Mouse (Mus musculus): ENCODE results near the gene P2rx7. TPM values are rescaled to one million over a fixed set of nuclear protein-coding genes. Genes with fewer than 3 reads are reported as not detected.

P2rx7 gene
- polyA plus RNA-seq, 1 experiment from 2014 or later, result 1.8 TPM

DNA sequence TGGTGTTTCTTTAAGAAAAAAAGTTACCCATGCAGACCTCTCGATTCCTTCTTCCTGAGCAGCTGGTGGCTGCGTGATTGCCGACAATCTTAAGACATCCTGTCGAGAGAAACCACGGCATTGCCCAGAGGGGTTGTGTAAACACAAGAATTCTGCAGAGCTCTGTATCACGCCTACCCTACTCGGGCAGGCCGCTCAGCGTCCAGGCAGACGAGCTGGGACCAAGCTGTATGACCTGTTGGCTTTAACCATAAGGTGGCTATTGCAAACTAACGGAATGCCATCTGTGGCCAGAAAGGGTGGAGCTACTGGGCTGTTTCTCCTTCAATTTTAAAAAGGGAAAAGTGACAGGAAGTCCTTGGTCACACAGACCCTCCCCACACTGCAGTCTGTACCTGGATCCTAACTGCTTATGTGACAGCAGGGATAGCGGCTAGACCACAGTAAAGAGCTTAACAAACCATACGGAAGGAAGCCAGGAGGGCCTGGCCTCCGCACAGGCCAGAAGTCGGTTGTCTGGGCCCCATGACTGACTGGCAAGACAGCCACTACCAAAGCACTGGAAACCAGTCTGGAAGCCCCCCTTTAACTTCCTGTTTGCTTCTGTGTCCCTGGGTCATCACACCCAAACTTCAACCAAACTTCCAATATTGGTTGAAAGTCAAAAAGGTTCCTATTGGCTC, 88.4 kb downstream of the P2rx7 start:
- H3K4me2 ChIP-seq (ENCODE audit: low read length), result 0 out of 2 replicates have a peak overlapping the region, but pooled peaks have one; percentile 28
- peak overlapping the region; percentile 69 for H3K27ac ChIP-seq (ENCODE audit: low read depth)
- no peak overlapping the region for H3K4me3 ChIP-seq (ENCODE audit: low read depth, low read length)
- DNase-seq (ENCODE audit: low spot score) (peak; percentile 63), ATAC-seq (replicated peaks; ENCODE audit: low FRiP score, low TSS enrichment, low read depth) (0 out of 2 replicates have a peak, but pooled peaks have one; percentile 59)
- no peak overlapping the region for H3K9ac ChIP-seq (ENCODE audit: low read length)
- WGBS, result 16% methylated on average over 15 of the region's 15 CpGs
- no peaks in the 10 kb centered on the region for H3K27me3 ChIP-seq (replicated peaks; ENCODE audit: control insufficient read depth, insufficient read depth, low read length)
- peaks cover 5% of the 10 kb centered on the region; the same call in 1 of the 2 replicates for H3K36me3 ChIP-seq (ENCODE audit: control insufficient read depth, insufficient read depth, low read length)
- H3K9me3 ChIP-seq (ENCODE audit: control insufficient read depth, low read length), result no peaks in the 10 kb centered on the region
- H3K4me1 ChIP-seq (replicated peaks; ENCODE audit: control insufficient read depth, insufficient read depth, low read length), result peaks cover 10% of the 10 kb centered on the region

DNA sequence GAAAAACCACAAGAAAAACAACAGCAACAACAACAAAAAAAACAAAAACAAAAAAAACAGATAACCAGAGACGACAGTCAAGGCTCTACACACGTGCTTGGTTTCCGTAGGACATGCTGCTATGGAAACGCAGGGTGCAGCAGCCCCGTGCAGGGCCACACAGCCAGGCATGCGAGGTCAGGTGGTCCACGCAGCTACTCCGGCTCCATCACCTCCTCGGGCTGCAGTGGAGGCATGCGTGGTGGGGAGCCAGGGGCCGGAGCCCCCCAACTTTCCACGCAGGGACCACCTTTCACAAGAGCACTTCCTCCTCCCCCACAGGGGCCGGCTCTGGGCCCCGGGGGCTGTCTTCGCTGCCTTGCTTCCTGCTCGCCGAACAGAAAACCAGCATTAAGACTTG, 90.2 kb downstream of the P2rx7 start:
- DNase-seq (ENCODE audit: low spot score), result no peak
- Histone ChIP-seq H3K36me3 (ENCODE audit: control insufficient read depth, insufficient read depth, low read length) (peaks cover 5% of the 10 kb centered on the region; the same call in 1 of the 2 replicates), H3K4me1 (replicated peaks; ENCODE audit: control insufficient read depth, insufficient read depth, low read length) (peaks cover 10% of the 10 kb centered on the region), H3K9me3 (ENCODE audit: control insufficient read depth, low read length) (no peaks in the 10 kb centered on the region), H3K27me3 (replicated peaks; ENCODE audit: control insufficient read depth, insufficient read depth, low read length) (no peaks in the 10 kb centered on the region), H3K4me2 (ENCODE audit: low read length) (no peak overlapping the region), H3K4me3 (ENCODE audit: low read depth, low read length) (no peak overlapping the region), H3K27ac (ENCODE audit: low read depth) (no peak overlapping the region), H3K9ac (ENCODE audit: low read length) (no peak overlapping the region)
- ATAC-seq (replicated peaks; ENCODE audit: low FRiP score, low TSS enrichment, low read depth), result no peak
- WGBS, result 66% methylated on average over 17 of the region's 17 CpGs

GRCm38 (mm10) chr5:122735853-122736252, 92.1 kb downstream of the P2rx7 start:
- Histone ChIP-seq H3K36me3 (ENCODE audit: control insufficient read depth, insufficient read depth, low read length) (peaks cover 9% of the 10 kb centered on the region; the same call in 1 of the 2 replicates), H3K27ac (ENCODE audit: low read depth) (no peak overlapping the region), H3K4me1 (replicated peaks; ENCODE audit: control insufficient read depth, insufficient read depth, low read length) (peaks cover 10% of the 10 kb centered on the region), H3K9me3 (ENCODE audit: control insufficient read depth, low read length) (no peaks in the 10 kb centered on the region), H3K4me2 (ENCODE audit: low read length) (no peak overlapping the region), H3K9ac (ENCODE audit: low read length) (no peak overlapping the region), H3K27me3 (replicated peaks; ENCODE audit: control insufficient read depth, insufficient read depth, low read length) (no peaks in the 10 kb centered on the region), H3K4me3 (ENCODE audit: low read depth, low read length) (no peak overlapping the region)
- 90% methylated on average over 7 of the region's 7 CpGs for WGBS
- DNase-seq (ENCODE audit: low spot score) (no peak), ATAC-seq (replicated peaks; ENCODE audit: low FRiP score, low TSS enrichment, low read depth) (no peak)

GRCm38 (mm10) chr5:122736761-122737160, 93.0 kb downstream of the P2rx7 start:
- Histone ChIP-seq H3K9me3 (ENCODE audit: control insufficient read depth, low read length) (no peaks in the 10 kb centered on the region), H3K4me2 (ENCODE audit: low read length) (no peak overlapping the region), H3K4me1 (replicated peaks; ENCODE audit: control insufficient read depth, insufficient read depth, low read length) (peaks cover 7% of the 10 kb centered on the region), H3K9ac (ENCODE audit: low read length) (no peak overlapping the region), H3K27me3 (replicated peaks; ENCODE audit: control insufficient read depth, insufficient read depth, low read length) (no peaks in the 10 kb centered on the region), H3K4me3 (ENCODE audit: low read depth, low read length) (no peak overlapping the region), H3K36me3 (ENCODE audit: control insufficient read depth, insufficient read depth, low read length) (peaks cover 16% of the 10 kb centered on the region), H3K27ac (ENCODE audit: low read depth) (no peak overlapping the region)
- DNase-seq (ENCODE audit: low spot score) (no peak), ATAC-seq (replicated peaks; ENCODE audit: low FRiP score, low TSS enrichment, low read depth) (no peak)
- 78% methylated on average over 15 of the region's 15 CpGs for WGBS

Small RNAs within 50 kb of the gene (microRNA-seq; reads per million reads assigned to microRNA genes)
- gene Mir8115, result not detected

Other genes starting within 250 kb of the P2rx7 start
- gene Anapc7, start 222.2 kb upstream of the P2rx7 start, polyA plus RNA-seq (2014; fragmentation: Nextera tagmentation; extraction: Ambion mirVana), result 24.1 and 28.1 TPM in 2 replicates
- gene Atp2a2, start 141.7 kb upstream of the P2rx7 start, polyA plus RNA-seq (2014; fragmentation: Nextera tagmentation; extraction: Ambion mirVana), result 39.6 and 43.4 TPM in 2 replicates
- 28.4 and 39.1 TPM in 2 replicates for gene Ift81, start 29.4 kb upstream of the P2rx7 start, polyA plus RNA-seq (2014; fragmentation: Nextera tagmentation; extraction: Ambion mirVana)
- 20.9 and 21.0 TPM in 2 replicates for gene P2rx4, start 63.6 kb downstream of the P2rx7 start, polyA plus RNA-seq (2014; fragmentation: Nextera tagmentation; extraction: Ambion mirVana)
- 24.3 and 27.3 TPM in 2 replicates for gene Camkk2, start 135.5 kb downstream of the P2rx7 start, polyA plus RNA-seq (2014; fragmentation: Nextera tagmentation; extraction: Ambion mirVana)
- 448 and 490 TPM in 2 replicates for gene Anapc5, start 177.4 kb downstream of the P2rx7 start, polyA plus RNA-seq (2014; fragmentation: Nextera tagmentation; extraction: Ambion mirVana)
- gene Rnf34, start 206.1 kb downstream of the P2rx7 start, polyA plus RNA-seq (2014; fragmentation: Nextera tagmentation; extraction: Ambion mirVana), result 31.8 and 38.2 TPM in 2 replicates

All from intestine, embryonic 14.5 days (tissue).